Mouse (Mus musculus) heart, embryonic 16.5 days (tissue): ENCODE results near the gene Cdc42se2. TPM values are rescaled to one million over a fixed set of nuclear protein-coding genes. Genes with fewer than 3 reads are reported as not detected.

ENCODE experiments used
- ATAC-seq: fragments of 200-750 bp; cut with Nextera tagmentation; replicated peaks from 2 replicates; pipeline ENCODE4 v1.8.0; 2017; ENCODE audit warnings: moderate number of reproducible peaks; ENCODE audit not compliant: insufficient read depth, low FRiP score; ENCODE audit errors: extremely low read depth
- H3K27ac ChIP-seq: fragments of 300-500 bp; sonication (generic); 2 replicates; pipeline ENCODE4 v1.5.1; 2014; ENCODE audit warnings: mild to moderate bottlenecking, low read length, control low read depth, moderate library complexity
- H3K27me3 ChIP-seq: fragments of 300-500 bp; sonication (generic); 2 replicates; pipeline ENCODE4 v1.6.1; 2014; ENCODE audit warnings: low read length, mixed read lengths; ENCODE audit not compliant: control insufficient read depth, insufficient read depth
- H3K36me3 ChIP-seq: fragments of 300-500 bp; sonication (generic); 2 replicates; pipeline ENCODE4 v1.6.1; 2014; ENCODE audit not compliant: control insufficient read depth, insufficient read depth
- H3K4me1 ChIP-seq: fragments of 300-500 bp; sonication (generic); 2 replicates; pipeline ENCODE4 v1.6.1; 2014; ENCODE audit warnings: low read length, mixed read lengths; ENCODE audit not compliant: control insufficient read depth, insufficient read depth
- H3K4me2 ChIP-seq: fragments of 300-500 bp; sonication (generic); 2 replicates; pipeline ENCODE4 v1.6.1; 2014; ENCODE audit warnings: low read depth, mild to moderate bottlenecking, control low read depth, low read length
- H3K4me3 ChIP-seq: fragments of 300-500 bp; sonication (generic); 2 replicates; pipeline ENCODE4 v1.5.1; 2014; ENCODE audit warnings: mild to moderate bottlenecking, control low read depth, low read length
- H3K9ac ChIP-seq: fragments of 300-500 bp; sonication (generic); 2 replicates; pipeline ENCODE4 v1.6.1; 2014; ENCODE audit warnings: low read length, control low read depth
- H3K9me3 ChIP-seq: fragments of 300-500 bp; sonication (generic); replicated peaks from 2 replicates; pipeline ENCODE4 v1.6.1; 2016; ENCODE audit warnings: low read length; ENCODE audit not compliant: control insufficient read depth
- WGBS: fragments of 180-500 bp; shearing (Covaris S2); extraction: QIAGEN DNeasy Blood & Tissue Kit; methylation state at CpG from one replicate; pipeline ENCODE4 v1.1.7; 2014; 5-methylcytosine and 5-hydroxymethylcytosine counted together
- polyA plus RNA-seq: library from polyadenylated mRNA; unstranded; fragments of >200 nt; fragmentation: Nextera tagmentation; extraction: Ambion mirVana; gene quantifications from 2 replicates; pipeline ENCODE4 v1.2.1, GENCODE M21; 2015

Cdc42se2 gene
- polyA plus RNA-seq, 1 experiment from 2014 or later = 76.1 TPM

DNA sequence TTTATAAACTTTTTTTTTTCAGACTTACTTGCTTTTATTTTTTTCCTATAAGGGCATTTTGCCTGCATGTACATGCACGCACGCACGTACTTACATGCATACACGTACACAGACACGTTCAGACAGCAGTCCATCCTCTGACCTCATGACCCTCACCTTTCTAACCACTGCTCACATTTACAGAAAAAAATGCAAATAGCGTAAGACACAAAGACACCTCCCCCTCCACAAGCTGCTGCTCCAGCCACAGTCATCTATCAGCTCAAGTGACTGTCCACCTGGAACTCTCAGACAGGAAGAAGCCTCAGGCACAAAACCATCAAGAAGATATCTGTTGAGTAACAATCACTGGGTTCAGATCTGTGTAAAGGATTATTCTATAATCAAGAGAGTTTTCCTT is 5.2 kb downstream of the Cdc42se2 start:
- no peaks in the 10 kb centered on the region for H3K9me3 ChIP-seq
- H3K27me3 ChIP-seq = no peaks in the 10 kb centered on the region
- H3K4me3 ChIP-seq = no peak overlapping the region
- H3K9ac ChIP-seq = no peak overlapping the region
- WGBS = 89% methylated on average over 6 of the region's 6 CpGs
- no peak overlapping the region for H3K27ac ChIP-seq
- no peaks in the 10 kb centered on the region; the same call in 1 of the 2 replicates for H3K36me3 ChIP-seq
- no peak for ATAC-seq
- H3K4me2 ChIP-seq = no peak overlapping the region
- H3K4me1 ChIP-seq = peaks cover 26% of the 10 kb centered on the region

DNA sequence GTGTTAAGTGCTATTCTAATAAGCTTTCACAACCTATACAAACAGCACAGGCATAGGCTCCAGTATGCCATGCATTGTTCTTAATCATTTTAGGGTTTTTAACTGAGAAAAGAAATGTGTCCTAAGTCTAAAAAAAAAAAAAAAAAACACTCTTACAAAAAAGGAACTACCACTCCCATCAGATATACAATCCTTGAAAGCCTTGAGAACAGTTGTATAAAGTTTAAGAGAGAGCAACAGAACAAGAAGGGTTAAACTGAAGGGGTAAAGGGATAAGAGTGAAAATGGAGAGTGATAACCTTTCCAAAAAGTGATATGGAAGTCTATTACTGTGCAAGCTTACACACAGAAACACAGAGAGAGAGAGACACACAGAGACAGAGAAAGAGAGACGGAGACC is 7.5 kb downstream of the Cdc42se2 start:
- WGBS = 94% methylated on average over 1 of the region's 1 CpGs
- no peaks in the 10 kb centered on the region for H3K27me3 ChIP-seq

DNA sequence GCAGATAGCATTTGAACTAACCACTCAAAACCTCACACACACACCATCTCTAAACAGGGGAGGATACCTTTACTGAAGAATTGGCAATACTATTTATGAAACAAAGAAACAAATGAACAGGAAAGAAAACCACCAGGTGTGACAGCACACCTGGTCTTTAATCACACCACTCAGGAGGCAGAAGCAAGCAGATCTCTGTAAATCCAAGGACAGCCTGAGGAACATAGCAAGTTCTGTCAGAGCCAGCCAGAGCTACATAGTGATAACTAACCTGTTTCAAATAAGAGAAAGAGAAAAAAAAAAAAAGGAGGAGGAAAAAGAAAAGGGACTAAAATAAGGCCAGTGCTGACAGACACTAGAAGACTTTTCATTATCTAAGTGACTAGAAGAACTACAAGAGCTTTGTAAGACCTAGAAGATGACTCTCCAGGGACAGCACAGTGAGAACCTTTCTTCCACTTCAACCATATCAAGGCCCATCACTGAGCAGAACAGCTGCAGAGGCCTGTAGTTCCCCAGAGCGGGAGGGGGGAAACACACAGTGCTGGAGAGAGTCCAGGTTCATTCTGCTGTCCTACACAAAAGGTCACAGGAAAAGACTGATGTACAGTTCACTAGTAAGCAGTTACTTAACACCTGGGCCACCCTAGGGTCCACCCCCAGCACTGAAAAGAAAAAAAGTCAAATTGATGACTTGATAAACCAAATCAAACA is 9.2 kb downstream of the Cdc42se2 start:
- no peak overlapping the region for H3K4me2 ChIP-seq
- H3K4me1 ChIP-seq = peaks cover 45% of the 10 kb centered on the region
- 0% methylated on average over 1 of the region's 1 CpGs for WGBS
- H3K27me3 ChIP-seq = no peaks in the 10 kb centered on the region
- no peaks in the 10 kb centered on the region for H3K9me3 ChIP-seq
- no peaks in the 10 kb centered on the region for H3K36me3 ChIP-seq
- peak overlapping the region; percentile 71 for H3K27ac ChIP-seq
- peak; percentile 62; the same call in 1 of the 2 replicates for ATAC-seq
- no peak overlapping the region for H3K9ac ChIP-seq
- no peak overlapping the region for H3K4me3 ChIP-seq

More for the DNA sequence above, 7.5 kb downstream of the Cdc42se2 start:
- H3K4me3 ChIP-seq = no peak overlapping the region
- H3K4me2 ChIP-seq = no peak overlapping the region
- no peaks in the 10 kb centered on the region for H3K36me3 ChIP-seq
- H3K27ac ChIP-seq = no peak overlapping the region
- H3K9ac ChIP-seq = no peak overlapping the region
- no peaks in the 10 kb centered on the region for H3K9me3 ChIP-seq
- peaks cover 41% of the 10 kb centered on the region for H3K4me1 ChIP-seq
- no peak for ATAC-seq

DNA sequence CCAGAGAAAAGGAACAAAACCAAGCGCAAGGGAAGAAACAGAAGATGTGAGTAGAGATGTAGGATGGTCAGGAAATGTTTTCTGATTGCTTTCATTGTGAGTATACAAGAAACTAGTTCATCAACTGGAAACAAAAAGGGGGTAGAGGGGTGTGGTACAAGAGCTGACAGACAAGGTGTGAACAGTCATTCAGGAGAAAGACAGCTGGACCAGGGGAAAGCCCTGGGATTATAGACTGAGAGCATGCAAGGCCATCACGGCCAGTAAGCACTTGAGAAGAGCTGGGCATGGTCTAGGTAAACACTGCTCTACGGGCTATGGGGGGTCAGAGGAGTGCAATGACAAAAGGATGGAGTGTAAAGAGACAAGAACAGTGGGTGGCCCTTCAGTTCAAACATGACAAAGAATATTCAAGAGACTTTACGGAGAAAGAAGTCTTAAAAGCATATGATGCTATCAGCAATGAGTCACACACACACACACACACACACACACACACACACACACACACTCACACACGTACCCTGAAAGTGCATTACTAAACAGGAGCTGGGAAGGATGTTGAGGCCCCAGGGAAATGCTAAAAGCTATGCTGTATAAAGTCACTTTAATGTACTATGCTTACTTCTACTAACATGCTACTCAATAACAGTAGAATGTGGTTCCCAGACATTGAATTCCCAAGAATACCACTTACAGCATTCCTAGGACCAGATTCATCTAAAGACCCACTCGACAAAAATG is 9.9 kb downstream of the Cdc42se2 start:
- WGBS = 66% methylated on average over 6 of the region's 6 CpGs
- H3K9ac ChIP-seq = no peak overlapping the region
- H3K9me3 ChIP-seq = no peaks in the 10 kb centered on the region
- no peaks in the 10 kb centered on the region for H3K27me3 ChIP-seq
- H3K4me2 ChIP-seq = no peak overlapping the region
- no peaks in the 10 kb centered on the region for H3K36me3 ChIP-seq
- no peak for ATAC-seq
- peaks cover 49% of the 10 kb centered on the region for H3K4me1 ChIP-seq
- H3K4me3 ChIP-seq = no peak overlapping the region
- no peak overlapping the region for H3K27ac ChIP-seq

DNA sequence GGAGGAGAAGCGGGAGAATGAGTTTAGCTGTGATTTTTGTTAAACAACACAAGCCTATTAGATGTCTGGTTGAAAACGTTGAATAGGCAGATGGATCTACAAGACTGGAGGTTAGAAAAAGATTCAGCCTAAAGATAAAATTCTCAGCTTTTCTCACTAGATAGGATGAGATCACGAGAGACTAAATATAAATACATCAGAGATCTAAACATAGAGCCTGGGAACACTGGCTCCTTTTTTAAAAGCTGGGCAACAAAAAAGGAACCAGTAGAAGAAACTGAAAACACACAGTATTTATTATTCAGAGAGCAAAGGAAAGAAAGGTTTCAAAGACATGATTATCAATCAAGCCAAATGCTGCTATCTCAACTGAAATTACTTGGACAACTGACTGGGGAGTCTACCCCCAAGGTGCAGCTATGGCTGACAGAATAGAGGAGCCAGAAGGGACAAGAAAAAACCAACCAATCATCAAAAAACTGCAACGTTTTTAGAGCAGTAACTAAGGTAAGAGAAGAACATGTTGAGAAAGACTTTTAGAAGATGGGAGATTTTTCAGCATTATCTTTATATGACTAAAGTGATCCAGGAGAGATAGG is 10.6 kb downstream of the Cdc42se2 start:
- peaks cover 49% of the 10 kb centered on the region for H3K4me1 ChIP-seq
- ATAC-seq = no peak
- H3K4me2 ChIP-seq = no peak overlapping the region
- H3K9me3 ChIP-seq = no peaks in the 10 kb centered on the region
- H3K4me3 ChIP-seq = no peak overlapping the region
- H3K27me3 ChIP-seq = no peaks in the 10 kb centered on the region
- WGBS = 44% methylated on average over 4 of the region's 4 CpGs
- no peaks in the 10 kb centered on the region for H3K36me3 ChIP-seq
- H3K9ac ChIP-seq = no peak overlapping the region
- peak overlapping the region; percentile 89 for H3K27ac ChIP-seq

DNA sequence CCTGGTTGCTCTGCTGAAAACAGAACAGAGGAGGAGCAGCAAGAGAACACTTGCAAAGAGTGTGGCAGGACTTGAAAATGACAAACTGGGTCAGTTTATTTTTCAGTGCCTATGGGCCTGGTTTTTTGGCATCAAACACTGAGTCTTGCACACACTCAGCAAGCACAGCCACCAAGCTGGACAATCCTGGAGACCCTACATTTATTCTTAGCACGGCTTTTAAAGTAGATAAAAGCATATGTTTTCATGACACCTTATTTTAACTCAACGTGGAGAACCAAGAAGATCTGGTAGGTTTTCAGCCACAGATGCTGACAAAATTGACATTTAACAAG is 11.1 kb downstream of the Cdc42se2 start:
- H3K36me3 ChIP-seq = no peaks in the 10 kb centered on the region
- 39% methylated on average over 2 of the region's 2 CpGs for WGBS
- no peak for ATAC-seq
- H3K9ac ChIP-seq = no peak overlapping the region
- peaks cover 49% of the 10 kb centered on the region for H3K4me1 ChIP-seq
- peak overlapping the region; percentile 53 for H3K4me2 ChIP-seq
- H3K27me3 ChIP-seq = no peaks in the 10 kb centered on the region
- H3K9me3 ChIP-seq = no peaks in the 10 kb centered on the region
- H3K4me3 ChIP-seq = no peak overlapping the region
- peak overlapping the region; percentile 89 for H3K27ac ChIP-seq

DNA sequence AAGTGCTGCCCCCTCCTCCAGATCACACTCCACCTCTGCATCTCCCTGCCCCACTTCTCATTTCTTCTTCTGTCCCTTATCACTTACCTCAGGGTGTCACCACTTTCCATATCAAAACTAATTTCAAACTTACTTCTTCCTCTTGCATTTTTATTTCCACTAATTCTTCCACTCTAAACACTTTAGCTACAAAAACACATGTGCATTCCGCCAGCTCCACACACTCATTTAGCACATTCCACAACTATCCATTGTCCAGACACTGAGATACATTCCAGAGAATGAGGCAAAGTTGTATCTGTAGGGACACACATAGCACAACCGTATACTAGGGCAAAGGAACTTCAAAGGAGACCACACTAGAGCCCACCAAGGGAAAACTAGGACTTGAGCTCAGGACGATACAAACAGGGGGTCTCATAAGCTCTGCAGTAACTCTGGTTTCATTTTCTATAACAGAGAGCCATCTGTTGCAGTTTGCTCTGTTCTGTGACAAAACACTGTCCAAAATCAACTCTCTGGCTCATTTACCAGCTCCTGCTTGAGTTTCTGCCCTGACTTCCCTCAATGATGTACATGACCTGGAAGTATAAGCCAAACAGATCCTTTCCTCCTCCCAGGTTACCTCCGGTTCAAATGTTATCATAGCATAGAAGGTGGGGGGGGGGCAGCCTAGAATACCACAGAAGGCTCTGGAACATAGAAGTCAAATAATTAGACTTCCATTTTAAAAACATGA is 11.7 kb downstream of the Cdc42se2 start:
- Histone ChIP-seq H3K4me3 (no peak overlapping the region), H3K4me2 (peak overlapping the region; percentile 53), H3K9me3 (no peaks in the 10 kb centered on the region), H3K27ac (peak overlapping the region; percentile 89), H3K36me3 (no peaks in the 10 kb centered on the region), H3K4me1 (peaks cover 49% of the 10 kb centered on the region), H3K9ac (peak overlapping the region; percentile 53), H3K27me3 (no peaks in the 10 kb centered on the region)
- ATAC-seq = no peak
- 26% methylated on average over 4 of the region's 4 CpGs for WGBS

DNA sequence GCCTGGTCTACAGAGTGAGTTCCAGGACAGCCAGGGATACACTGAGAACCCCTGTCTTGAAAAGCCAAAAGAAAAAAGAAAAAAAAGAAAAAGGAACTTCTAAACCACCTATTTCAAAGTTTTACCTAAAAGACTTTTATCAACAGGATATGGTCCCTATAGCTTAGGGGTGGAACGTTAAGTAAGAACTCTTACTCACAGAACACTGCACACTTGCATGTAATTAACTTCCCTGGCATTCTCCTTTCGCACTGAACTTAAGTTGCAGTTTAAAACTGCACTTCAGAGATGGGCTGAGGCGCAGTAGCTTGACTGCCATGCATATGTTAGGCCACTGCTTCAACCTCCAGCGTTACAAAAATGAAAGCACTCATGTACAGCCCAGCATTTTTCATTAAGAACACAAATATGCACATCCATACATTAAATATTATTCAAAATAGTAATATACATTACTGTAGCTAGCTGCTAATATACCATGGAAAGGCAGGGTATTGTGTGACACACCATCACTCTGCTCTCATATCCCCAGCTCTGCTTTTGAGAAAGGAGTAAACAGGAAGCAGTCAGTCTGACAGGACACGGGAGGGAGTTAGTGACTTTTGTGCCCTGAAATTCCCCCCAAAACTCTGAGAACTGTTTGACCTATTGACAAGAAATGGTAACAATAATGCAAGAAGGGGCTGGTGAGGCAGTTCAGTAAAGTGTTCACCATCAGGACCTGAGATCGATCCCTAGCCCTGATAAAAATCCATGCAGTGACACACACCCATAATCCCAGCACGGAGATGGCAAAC is 13.0 kb downstream of the Cdc42se2 start:
- Histone ChIP-seq H3K9me3 (no peaks in the 10 kb centered on the region), H3K4me3 (no peak overlapping the region), H3K4me2 (no peak overlapping the region), H3K27ac (peak overlapping the region; percentile 4; the same call in 1 of the 2 replicates), H3K36me3 (no peaks in the 10 kb centered on the region), H3K9ac (no peak overlapping the region), H3K27me3 (no peaks in the 10 kb centered on the region), H3K4me1 (peaks cover 49% of the 10 kb centered on the region)
- 65% methylated on average over 7 of the region's 7 CpGs for WGBS
- no peak for ATAC-seq
